Mouse (Mus musculus) heart, adult 8-10 months (tissue): ENCODE data around the gene Xrcc4. TPM values are rescaled to one million over a fixed set of nuclear protein-coding genes. Genes with fewer than 3 reads are reported as not detected.
A peak's percentile ranks its signal among the peaks of the same experiment; 100 is the strongest.
"Not testable (repeated sequence)": the region's sequence is repeated elsewhere in the genome, so short reads cannot be mapped to it uniquely, and the experiment has no call there.

ENCODE experiments used
- DNase-seq: peaks from one replicate; pipeline ENCODE4 v3.0.0; 2022; ENCODE audit warnings: low spot score
- total RNA-seq, 4 experiments: library from RNA; stranded (reverse); gene quantifications; 2 replicates each; pipeline ENCODE4 v1.2.4; 2022

Xrcc4 gene
- total RNA-seq, 4 experiments from 2014 or later, result 7.7 to 17.3 (median 10.2) TPM

DNA sequence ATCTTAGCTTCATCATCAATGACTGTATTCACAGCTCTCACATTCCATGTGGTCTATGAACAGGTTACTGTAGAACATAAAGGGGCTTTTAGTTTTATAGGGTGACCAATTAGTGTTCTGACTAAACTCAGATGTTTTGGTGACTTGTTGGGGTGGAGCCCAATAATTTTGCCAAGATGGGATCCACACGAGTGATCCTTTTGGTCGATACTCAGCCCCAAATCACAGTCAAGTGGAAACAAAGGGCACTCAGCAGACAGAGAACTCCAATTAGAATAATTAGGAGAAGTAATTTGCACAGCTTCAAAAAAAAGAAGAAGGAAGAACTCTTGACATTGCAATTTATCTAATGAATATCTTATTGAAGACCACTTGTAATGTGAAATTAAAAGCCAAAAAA is 274.9 kb downstream of the Xrcc4 start:
- DNase-seq, result no peak

DNA sequence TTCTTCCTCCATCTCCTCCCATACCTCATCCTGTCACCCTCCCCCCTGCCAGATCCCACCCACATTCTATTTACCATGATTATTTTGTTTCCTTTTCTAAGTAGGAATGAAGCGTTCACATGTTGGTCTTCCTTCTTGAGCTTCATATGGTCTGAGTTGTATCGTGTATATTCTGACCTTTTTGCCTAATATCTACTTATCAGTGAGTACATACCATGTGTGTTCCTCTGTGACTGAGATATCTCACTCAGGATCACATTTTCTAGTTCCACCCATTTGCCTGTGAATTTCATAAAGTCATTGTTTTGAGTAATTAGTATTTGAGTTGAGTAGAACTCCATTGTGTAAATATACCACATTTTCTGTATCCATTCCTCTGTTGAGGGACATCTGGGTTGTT is 277.2 kb downstream of the Xrcc4 start:
- no peak for DNase-seq

DNA sequence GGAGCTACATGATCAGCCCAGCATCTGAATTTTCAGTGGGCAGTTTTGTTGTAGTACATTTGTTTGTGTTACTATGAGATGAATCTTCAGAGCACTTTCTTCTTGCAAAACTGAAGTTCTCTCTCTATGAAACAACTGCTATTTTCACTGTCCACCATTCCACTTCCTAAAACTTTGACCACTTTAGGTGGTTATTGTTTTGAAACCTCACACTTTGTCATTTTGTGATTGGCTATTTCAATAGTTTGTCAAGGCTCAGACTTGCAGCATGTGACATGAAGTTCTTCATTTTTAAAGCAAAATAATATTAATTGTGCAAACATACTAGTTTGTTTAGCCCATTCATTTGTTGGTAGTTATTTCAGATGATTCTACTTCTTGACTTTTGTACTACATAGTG is 280.4 kb downstream of the Xrcc4 start:
- DNase-seq, result no peak

DNA sequence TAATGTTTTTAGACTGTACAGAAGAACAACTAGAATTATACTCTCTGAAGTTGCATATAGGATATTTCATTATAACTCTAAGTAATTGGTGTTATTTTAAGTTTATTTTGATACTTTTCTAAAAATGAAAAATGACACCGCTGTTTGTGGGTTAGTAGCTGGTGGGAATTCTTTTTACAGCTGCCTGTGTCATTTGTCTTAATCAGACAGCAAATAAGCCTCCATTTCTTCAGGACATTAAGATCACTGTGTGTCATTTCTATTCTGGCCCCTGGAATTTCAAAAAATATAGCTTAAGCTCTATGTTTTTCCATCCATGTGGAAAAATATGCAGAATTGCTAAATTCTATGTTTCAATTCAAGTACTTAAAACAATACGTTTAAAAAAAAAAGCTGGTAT is 287.5 kb downstream of the Xrcc4 start:
- DNase-seq, result no peak

DNA sequence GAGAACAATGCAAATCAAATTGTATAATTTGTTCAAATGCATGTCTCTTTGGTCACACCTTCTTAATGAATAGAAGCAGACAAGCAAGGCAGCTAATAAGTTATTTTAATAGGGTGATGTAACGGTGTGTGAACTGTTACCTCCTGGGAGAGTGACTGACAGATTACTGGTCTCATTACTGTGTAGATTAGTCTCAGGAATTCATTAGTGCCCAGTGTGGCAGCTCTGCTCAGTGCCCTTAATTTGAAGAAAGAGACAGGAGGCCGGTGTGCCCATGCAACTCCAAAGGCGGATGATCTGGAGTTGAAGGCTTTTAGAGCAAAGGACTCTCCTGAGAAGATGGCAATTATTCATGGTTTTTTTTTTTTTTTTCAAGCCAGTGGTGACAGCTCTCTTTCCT is 291.7 kb downstream of the Xrcc4 start:
- no peak for DNase-seq

DNA sequence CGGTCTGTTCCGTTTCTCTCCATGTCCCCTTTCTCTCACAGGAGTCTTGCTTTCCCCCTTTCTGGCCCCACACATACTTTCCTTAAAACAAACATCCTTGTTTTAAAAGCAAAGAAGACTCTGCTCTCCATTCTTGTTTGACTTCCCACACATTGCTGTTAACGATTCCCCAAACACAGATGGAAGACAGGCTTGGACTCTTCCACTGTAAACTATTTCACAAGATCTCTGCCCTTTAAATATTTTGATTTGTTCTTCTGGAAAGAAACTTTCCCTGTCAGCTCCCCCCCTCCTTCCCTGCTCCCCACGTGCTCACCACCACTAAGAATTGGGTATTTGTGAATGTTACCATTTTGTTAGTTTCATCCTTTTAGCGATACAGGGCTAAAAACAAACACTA is 297.9 kb downstream of the Xrcc4 start:
- DNase-seq, result no peak

DNA sequence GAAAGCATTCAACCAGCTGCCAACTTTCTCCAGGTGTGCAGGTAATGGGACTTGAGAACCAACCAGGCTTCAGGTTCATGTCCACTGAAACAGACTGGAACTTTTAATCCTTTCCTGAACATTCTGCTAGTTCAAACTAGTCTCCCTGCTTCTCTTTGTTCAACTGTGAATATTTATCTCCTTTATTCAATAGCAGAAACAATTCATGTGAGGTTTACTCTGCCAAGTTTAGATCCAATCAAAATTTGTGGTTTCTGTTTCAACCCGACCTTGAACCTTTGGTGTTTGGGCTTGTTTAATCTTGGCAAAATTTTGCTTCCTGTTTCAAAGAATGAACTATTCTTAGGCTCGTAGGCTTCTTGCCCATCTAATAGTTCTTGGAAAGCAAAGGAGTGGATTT is 306.5 kb downstream of the Xrcc4 start:
- DNase-seq, result no peak

DNA sequence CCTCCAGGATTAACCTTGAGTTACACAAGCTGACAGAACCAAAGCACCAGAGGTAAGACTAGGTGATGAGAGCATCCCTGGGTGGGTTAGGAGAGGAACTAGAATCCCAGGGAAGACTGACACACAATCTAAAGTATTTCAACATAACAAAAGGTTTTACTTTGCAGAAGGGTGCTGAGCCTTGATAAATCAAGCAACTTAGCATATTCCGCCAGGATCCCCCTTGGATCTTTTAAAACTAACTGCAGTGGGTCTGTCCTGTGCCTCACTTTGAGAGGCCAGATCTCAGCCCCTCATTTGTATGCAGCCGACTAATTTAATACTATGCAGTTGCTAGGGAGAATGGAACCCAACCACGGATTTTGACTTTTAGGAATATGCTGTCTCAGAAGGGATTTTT is 309.1 kb downstream of the Xrcc4 start:
- no peak for DNase-seq

DNA sequence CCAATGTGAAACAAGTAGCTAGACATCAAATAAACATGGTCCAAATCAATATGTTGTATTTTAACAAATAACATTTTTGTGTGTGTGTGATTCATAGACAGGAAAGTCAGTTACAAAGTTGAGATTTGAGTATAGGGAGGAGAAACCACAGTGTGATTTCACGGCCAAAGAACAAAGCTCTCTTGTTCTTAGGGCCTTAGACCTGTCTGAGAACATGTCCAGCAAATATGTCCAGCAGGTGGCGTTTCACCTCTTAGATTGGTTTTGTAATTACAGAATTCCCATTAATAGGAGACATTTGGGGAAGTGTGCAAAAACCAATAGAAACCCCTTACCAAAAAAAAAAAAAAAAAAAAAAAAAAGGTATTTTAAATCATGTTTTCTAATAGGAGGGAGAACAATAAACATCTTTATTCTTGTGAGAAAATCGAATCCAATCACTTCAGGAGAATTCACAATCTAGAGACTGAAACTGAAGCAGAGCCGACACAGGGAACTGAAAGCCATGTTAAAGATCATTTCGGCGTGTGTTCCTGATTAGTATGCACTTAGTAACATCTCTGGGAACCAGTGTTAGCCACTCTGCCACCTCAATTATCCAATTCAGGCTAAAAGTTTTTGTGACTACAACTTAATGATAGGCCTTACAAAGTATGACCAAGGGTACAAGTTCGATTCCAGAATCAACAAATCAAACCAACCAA is 310.0 kb downstream of the Xrcc4 start:
- DNase-seq, result peak; percentile 61

DNA sequence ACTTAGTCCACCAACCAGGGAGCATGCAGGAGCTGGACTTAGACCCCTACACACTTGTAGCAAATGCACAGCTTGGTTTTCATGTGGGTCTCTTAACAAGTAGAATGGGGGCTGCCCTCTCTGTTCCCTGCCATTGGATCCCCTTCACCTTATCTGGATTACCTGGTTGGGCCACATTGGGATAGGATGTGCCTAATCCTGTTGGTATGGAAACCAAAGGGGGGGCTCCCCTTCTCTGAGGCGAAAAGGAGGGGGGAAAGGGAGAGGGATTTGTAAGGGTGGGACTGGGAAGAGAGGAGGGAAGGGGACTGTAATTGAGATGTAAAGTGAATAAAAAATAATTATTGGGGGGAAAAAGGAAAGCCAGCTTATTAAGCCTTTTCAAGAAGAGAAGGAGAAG is 311.6 kb downstream of the Xrcc4 start:
- no peak for DNase-seq

DNA sequence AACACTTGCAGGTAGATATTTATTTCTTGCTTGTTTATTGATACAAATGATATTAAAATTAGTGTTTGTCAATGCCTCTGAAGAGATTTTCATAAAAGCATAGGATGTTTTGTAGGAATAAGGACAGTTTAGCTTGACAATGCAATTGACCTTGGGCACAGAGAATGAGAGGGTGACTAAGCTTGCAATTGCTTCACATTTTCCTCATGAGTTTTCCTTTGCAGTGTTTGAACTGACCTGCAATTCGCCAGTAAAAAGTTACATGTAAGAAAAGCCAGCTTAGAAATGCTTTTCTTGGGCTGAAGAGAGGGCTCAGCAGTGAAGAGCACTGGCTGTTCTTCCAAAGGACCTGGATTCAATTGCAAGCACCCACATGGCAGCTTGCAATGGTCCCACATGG is 312.3 kb downstream of the Xrcc4 start:
- no peak for DNase-seq

DNA sequence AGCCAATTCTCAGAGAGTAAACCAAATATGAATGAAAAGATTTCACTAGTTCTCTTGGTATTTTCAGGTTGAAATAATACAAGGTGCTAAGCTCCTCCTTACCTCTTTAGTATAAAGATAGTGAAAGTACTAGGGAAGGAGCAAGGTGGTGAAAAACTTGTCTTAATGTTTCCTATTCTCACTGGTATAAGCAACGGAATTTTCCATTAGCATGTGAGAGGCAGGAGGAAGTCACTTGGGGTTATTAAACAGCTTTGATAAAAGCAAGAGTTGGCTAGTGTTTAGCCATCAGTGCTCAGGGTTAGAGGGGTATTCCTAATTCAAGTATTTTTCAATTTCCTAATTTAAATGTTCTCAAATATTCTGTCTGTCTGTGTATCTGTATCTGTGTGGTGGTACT is 322.9 kb downstream of the Xrcc4 start:
- no peak for DNase-seq

DNA sequence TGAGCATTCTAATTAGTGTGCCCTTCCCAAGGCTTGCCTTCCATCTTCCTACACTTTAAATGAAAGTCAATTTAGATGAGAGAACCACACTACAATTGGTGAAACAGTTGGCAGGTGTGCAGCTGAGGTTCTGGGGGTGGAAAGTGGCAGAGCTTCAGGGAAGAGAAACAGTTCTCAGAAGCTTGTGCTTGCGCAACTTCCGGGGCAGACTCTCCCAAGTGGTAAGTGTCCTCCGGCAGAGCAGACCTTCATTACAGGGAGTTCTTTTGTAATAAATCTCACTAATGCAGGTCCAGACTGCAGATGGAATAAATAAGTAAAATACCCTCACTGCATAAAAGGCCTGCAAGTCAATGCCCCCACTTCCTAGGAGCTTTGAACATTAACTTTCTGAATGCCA is 323.4 kb downstream of the Xrcc4 start:
- DNase-seq, result no peak

DNA sequence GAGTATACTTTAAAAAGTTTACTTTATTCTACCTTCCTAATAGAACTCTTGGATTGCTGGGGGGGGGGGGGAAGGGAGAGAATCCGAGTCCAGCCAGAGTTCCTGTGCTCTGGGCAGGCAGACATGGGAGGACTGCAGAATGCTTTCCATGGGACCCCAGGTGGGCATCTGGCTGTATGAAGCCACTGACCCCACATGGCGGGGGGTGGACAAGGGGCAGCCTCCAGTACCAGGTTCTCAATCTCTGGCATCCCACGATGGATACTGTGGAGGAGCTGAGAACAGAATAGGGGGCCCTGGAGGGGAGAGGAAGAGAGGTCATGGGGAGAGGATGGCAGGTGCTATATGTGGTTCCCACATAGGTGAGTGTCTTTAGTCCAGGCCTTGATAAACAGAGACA is 327.1 kb downstream of the Xrcc4 start:
- DNase-seq, result no peak

DNA sequence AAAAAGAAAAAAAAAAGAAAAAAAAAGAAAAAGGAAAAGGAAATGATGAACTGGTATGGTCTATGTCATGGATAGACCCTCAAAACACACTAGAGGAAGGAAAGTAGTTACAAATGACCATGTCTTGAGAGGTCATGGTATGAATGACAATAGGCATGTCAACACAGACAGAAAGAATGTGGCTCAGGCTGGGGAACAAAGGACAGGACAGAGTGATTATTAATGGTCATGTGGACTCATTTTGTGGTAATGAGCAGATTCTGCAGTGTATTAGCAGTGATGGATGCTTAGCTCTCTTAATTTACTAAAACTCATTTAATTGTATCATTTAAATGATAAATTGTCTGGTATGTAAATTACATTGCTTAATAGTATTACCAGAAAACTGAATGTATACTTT is 333.1 kb downstream of the Xrcc4 start:
- DNase-seq, result no peak

DNA sequence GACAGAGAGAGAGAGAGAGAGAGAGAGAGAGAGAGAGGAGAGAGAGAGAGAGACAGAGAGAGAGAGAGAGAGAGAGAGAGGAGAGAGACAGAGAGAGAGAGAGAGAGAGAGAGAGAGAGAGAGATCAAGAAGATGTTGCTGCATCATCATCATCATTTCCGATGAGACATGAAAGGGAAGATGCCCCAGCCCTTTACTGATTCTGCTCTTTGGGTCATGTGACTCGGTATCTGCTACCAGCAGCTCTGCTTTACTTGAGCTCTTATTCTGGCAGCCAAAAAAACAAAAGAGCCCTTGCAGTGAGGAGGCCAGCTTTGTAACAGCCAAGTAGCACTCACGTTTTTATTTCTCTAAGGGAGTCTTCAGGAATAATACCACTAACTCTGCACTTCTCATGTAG is 338.8 kb downstream of the Xrcc4 start:
- not testable (repeated sequence) for DNase-seq

DNA sequence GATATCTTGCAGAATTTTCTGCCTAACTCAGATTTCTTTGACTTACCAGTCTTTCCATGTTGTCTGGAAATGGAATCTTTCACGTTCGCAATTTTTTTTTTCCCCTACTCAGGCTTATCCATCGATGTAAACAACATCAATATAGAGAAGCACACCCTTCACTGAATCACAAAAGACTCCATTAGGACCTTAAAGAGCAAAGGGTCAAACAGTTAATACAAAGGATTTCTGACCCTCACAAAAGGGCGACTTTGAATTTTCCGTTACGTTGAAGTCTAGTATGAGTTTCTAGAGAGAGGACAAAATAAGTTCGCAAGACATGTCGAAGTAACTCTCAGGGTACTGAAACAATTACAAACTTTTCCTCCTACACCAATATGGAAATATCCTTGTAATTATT is 346.2 kb downstream of the Xrcc4 start:
- DNase-seq, result no peak

DNA sequence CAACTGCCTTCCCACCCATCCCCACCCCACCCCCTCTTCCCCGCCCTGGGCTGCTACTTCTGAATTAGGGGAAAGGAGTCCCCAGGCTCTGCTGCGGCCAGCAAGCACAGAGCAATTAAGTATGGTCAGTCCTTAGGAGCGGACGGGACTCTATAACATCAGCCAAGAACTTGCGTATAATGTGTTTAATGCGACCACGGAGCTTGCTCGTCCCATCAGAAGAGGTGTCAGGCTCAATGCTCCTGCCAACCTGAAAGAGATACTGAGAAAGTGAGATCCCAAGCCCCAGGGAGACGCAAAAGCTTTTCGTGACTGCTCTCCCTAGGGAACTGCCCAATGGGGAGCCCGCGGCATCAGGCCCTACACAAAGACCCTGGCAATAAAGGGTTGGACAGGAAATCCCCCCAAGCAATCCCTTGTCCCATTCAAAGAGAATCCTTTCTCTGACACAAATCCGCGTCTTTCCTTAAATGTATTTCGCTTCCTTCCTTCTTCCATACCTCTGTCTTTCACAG is 346.7 kb downstream of the Xrcc4 start:
- DNase-seq, result no peak

DNA sequence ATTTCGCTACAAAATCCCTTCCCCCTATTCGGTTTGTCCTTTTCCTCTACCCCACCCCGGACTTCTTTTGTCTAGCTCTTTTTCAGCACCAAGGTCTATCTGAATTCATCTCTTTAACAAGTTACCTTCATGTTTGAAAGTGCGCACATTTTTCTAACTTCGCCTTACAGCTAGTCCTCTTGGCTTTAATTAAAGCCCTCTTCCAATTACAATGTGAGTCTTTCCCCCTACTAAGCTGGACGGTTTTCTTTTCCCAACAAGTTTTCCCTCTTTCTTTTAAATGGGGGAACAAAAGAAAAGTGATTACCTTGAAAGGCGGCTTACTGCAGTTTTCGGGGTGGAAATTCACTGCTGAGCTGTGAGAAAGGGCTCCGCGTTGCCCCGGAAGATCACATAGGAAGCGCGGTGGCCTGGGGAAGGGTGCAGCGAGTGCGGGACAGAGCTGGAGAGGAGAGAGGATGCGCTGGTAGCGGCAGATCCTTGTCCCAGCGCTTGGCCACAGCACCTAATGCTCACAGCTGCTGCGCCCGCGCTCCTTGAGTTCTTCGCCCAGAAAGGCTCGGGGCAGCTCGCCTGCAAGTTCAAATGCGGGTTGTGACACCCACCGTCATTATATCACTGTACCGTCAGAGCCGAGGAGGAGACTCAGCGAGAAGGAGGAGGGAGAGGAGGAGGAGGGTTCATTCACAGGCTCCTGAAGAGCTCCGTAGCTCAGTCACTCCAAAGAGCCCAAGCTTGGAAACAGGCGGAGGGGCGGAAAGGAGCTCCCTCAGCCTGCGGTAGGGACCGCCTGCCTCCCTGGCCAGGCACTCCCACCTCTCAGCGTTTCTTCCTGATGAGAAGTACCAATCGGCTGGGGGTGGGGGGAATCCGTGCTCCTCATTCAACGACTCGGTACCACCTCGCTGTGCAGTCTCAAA is 347.4 kb downstream of the Xrcc4 start, which contains the start of gene Vcan:
TSS of gene Vcan (minus strand) at position 744 of the 920 bp plus-strand sequence.
- DNase-seq, result peak; percentile 37

DNA sequence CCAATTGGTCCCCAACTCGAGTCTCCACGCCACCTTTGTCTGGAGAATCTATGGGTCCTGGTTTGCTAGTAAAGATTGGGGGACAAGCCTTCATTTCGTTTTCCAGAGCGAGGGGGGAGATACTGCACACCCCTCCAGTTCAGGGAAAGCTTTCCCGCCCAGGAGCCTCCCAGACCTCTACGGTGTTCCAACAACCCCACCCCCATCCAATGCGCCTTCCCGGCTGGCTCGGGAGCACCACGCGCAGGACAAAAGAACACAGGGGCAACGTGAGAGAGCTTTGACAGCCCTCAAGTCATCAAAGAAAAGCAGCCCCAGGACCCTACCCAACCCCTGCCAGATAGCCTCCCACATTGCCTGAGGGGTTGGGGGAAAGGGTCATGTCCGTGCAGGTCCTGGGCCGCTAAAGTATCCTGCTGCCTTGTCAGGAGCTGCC is 348.3 kb downstream of the Xrcc4 start:
- peak; percentile 13 for DNase-seq

DNA sequence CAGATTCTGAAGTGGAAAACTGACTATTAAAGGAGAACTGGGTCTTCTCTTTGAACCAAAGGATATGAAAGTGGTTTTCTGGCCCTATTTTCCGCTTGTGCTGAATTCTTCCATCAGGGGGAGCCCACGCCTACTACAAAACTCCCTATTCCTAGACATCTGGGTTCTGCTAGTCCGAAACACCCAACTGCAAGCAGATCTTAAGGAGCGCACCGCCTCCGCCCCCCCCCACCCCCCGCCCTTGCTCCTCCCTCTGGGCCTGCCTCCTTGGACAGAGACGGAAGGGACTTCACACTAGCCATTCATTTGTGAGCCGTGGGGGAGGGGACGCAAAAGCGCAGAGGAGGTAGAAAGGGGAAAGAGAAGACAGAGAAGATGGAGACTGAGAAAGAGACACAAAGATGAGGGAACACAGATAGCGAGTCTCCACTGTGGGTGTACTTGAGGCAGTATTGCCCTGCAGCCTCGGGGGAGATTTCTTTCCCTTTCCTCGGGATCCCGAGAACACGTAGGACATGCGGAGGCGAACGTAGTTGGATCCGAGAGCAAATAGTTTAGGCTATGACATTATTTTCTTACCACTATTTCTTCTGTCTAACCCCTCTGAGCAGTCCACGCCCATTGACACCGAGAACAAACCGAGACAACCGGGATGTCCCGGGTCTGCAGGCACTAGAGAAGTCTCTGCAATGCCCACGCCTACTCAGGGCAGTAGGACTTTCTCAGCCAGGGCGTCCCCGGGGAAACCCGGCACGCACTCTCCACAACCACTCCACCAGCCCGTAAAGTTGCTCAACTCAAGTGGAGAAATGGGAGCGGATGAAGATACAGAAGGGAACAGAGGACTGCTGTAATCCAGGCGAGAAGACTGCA is 348.9 kb downstream of the Xrcc4 start:
- peak; percentile 80 for DNase-seq
